Mouse (Mus musculus) left cerebral cortex, adult 9 months (tissue): ENCODE measurements around the gene Lrrc1.

ENCODE experiments used
- DNase-seq, 2 experiments: peaks; one replicate each; pipeline ENCODE4 v3.0.0; 2022; ENCODE audit warnings: low spot score in 2 of 2

Gene Lrrc1

GRCm38 (mm10) chr9:77543351-77544321 is 1.0 kb downstream of the Lrrc1 start:
- DNase-seq = peak in 1 of 2 experiments; percentile 20

- DNase-seq = no peak
Measured at GRCm38 (mm10) chr9:77541556-77541955, 3.1 kb downstream of the Lrrc1 start.

GRCm38 (mm10) chr9:77539232-77539631 is 5.4 kb downstream of the Lrrc1 start:
- no peak for DNase-seq

GRCm38 (mm10) chr9:77537357-77537756 is 7.3 kb downstream of the Lrrc1 start:
- DNase-seq = no peak

- DNase-seq = no peak
Measured at GRCm38 (mm10) chr9:77536832-77537231, 7.8 kb downstream of the Lrrc1 start.

GRCm38 (mm10) chr9:77536286-77536685 is 8.4 kb downstream of the Lrrc1 start:
- DNase-seq = no peak

- DNase-seq = no peak
Measured at GRCm38 (mm10) chr9:77535021-77535744, 9.5 kb downstream of the Lrrc1 start.

GRCm38 (mm10) chr9:77528379-77529041 is 16.2 kb downstream of the Lrrc1 start:
- DNase-seq = no peak

- DNase-seq = no peak
Measured at GRCm38 (mm10) chr9:77527170-77527569, 17.5 kb downstream of the Lrrc1 start.

GRCm38 (mm10) chr9:77526715-77527114 is 18.0 kb downstream of the Lrrc1 start:
- DNase-seq = no peak

- DNase-seq = no peak
Measured at GRCm38 (mm10) chr9:77525595-77526295, 18.9 kb downstream of the Lrrc1 start.

- DNase-seq = no peak
Measured at GRCm38 (mm10) chr9:77523793-77524192, 20.9 kb downstream of the Lrrc1 start.

- DNase-seq = no peak
Measured at GRCm38 (mm10) chr9:77522476-77522875, 22.2 kb downstream of the Lrrc1 start.

GRCm38 (mm10) chr9:77519198-77519597 is 25.5 kb downstream of the Lrrc1 start:
- no peak for DNase-seq

GRCm38 (mm10) chr9:77516782-77517364 is 27.8 kb downstream of the Lrrc1 start:
- no peak for DNase-seq

- no peak for DNase-seq
Measured at GRCm38 (mm10) chr9:77513892-77514291, 30.8 kb downstream of the Lrrc1 start.

- DNase-seq = no peak
Measured at GRCm38 (mm10) chr9:77512220-77512619, 32.5 kb downstream of the Lrrc1 start.

- no peak for DNase-seq
Measured at GRCm38 (mm10) chr9:77510574-77510973, 34.1 kb downstream of the Lrrc1 start.

- no peak for DNase-seq
Measured at GRCm38 (mm10) chr9:77507743-77508394, 36.8 kb downstream of the Lrrc1 start.
